Mouse (Mus musculus) G1E-ER4 (cell line): ENCODE measurements around the gene Foxf1. TPM values are rescaled to one million over a fixed set of nuclear protein-coding genes. Genes with fewer than 3 reads are reported as not detected.

Experiments
- GATA1 ChIP-seq: IDR thresholded peaks from one replicate; pipeline ENCODE4 v1.8.0; 2012; ENCODE audit warnings: low read length, inconsistent platforms
- polyA plus RNA-seq: library from polyadenylated mRNA; stranded (reverse); fragments of >175 nt; gene quantifications from 2 replicates; pipeline ENCODE4 v1.2.3, GENCODE M21; 2012

The Foxf1 gene
- polyA plus RNA-seq, result not detected in 2 replicates

- TF ChIP-seq GATA1, result no peak
Observed at GRCm38 (mm10) chr8:121084210-121084951, at the start of gene Foxf1. TSS of gene Foxf1 (plus strand) at chr8:121084386.

- TF ChIP-seq GATA1, result no peak
Observed at GRCm38 (mm10) chr8:121035611-121036010, 48.6 kb upstream of the Foxf1 start.

GRCm38 (mm10) chr8:121043719-121044440, 40.3 kb upstream of the Foxf1 start:
- no peak for TF ChIP-seq GATA1

GRCm38 (mm10) chr8:121047441-121047840, 36.7 kb upstream of the Foxf1 start:
- TF ChIP-seq GATA1, result no peak

GRCm38 (mm10) chr8:121058081-121058480, 26.1 kb upstream of the Foxf1 start:
- no peak for TF ChIP-seq GATA1

GRCm38 (mm10) chr8:121059098-121059497, 25.1 kb upstream of the Foxf1 start:
- TF ChIP-seq GATA1, result no peak

GRCm38 (mm10) chr8:121062521-121062920, 21.7 kb upstream of the Foxf1 start:
- TF ChIP-seq GATA1, result no peak

GRCm38 (mm10) chr8:121063649-121064048, 20.5 kb upstream of the Foxf1 start:
- no peak for TF ChIP-seq GATA1

GRCm38 (mm10) chr8:121071454-121071853, 12.7 kb upstream of the Foxf1 start:
- TF ChIP-seq GATA1, result no peak

- no peak for TF ChIP-seq GATA1
Observed at GRCm38 (mm10) chr8:121072406-121073130, 11.6 kb upstream of the Foxf1 start.

- TF ChIP-seq GATA1, result no peak
Observed at GRCm38 (mm10) chr8:121073174-121074107, 10.7 kb upstream of the Foxf1 start.

GRCm38 (mm10) chr8:121074108-121074847, 9.9 kb upstream of the Foxf1 start:
- TF ChIP-seq GATA1, result no peak

- no peak for TF ChIP-seq GATA1
Observed at GRCm38 (mm10) chr8:121074848-121075145, 9.4 kb upstream of the Foxf1 start.

- TF ChIP-seq GATA1, result no peak
Observed at GRCm38 (mm10) chr8:121075936-121076335, 8.2 kb upstream of the Foxf1 start.

- no peak for TF ChIP-seq GATA1
Observed at GRCm38 (mm10) chr8:121076555-121076954, 7.6 kb upstream of the Foxf1 start.
